Mouse (Mus musculus): ENCODE measurements around the gene Adig.

DNA sequence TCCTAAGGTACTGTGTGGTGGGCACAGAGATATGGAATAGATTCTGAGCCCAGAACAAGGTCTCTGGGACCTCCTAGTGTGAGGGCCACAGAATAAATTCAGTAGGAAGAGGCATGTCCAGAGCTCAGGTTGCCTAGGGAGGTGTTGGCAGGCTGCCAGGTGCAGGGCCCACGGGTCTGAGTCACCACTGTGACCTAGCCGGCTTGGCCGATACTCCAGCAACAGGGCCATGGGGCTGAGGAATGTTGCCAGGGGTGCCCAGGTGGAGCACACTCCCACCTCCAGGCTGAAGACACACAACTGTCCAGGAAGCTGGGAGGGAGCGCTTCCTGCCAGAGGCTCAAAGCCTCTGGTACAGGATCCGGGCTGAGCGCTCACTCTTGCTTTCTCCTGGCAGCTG is 8.3 kb downstream of the Adig start:
- TF ChIP-seq NANOG (IDR thresholded peaks at IDR 0.05; ENCODE audit: borderline replicate concordance, low read length) = no peak
- TF ChIP-seq CTCF (conservative IDR thresholded peaks at IDR 0.05; ENCODE audit: low read length) = no peak

Measured in E14TG2a.4 (cell line).